Mouse (Mus musculus): ENCODE measurements around the gene Acsl5. TPM values are rescaled to one million over a fixed set of nuclear protein-coding genes. Genes with fewer than 3 reads are reported as not detected.
A peak's percentile ranks its signal among the peaks of the same experiment; 100 is the strongest.

Gene Acsl5
- polyA plus RNA-seq, 1 experiment from 2014 or later: 26.3 TPM

DNA sequence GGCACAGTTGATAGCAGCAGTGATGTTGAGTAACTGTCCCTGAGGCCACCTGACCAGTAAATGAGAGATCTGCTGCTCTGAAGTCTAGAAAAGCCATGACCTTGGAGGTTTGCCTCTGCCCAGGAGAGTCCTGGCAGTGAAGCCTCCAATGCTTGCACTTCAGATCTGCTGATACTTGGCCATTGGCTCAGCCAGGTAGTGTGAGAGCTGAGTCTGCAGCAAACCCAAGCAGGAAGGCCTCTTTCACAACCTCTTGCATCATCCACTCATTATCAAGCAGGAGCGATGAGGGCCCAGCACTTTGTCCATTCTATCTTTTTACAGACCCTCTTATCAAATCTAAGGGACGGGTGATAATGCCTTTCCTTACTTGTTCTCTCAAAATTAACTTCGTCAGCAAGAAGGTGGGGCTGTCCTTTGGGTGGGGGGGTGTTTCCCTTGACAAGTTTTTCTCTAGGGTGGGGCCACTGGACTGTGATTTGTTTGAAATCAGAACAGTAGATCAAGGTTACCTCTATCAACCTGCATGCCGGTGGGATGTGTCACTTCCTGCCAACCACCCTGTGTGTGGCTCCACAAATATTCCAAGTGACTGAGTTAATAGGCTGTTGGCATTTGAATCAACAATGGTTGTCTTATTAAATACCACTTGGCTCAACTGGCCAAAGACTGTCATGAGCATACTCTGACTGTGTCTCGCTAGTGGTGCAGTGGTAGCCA lies 6.1 kb downstream of the Acsl5 start:
- no peaks in the 10 kb centered on the region for H3K9me3 ChIP-seq (replicated peaks)
- ATAC-seq (replicated peaks; ENCODE audit: insufficient number of reproducible peaks, insufficient read depth, low FRiP score, low read depth): no peak
- H3K4me3 ChIP-seq: no peak overlapping the region
- no peaks in the 10 kb centered on the region for H3K27me3 ChIP-seq
- no peaks in the 10 kb centered on the region for H3K36me3 ChIP-seq
- WGBS: 61% methylated on average over 5 of the region's 5 CpGs
- H3K9ac ChIP-seq: no peak overlapping the region
- H3K4me1 ChIP-seq (replicated peaks): peaks cover 14% of the 10 kb centered on the region
- no peak overlapping the region for H3K4me2 ChIP-seq
- no peak overlapping the region for H3K27ac ChIP-seq

GRCm38 (mm10) chr19:55258514-55258913 lies 6.8 kb downstream of the Acsl5 start:
- no peaks in the 10 kb centered on the region for H3K36me3 ChIP-seq
- peaks cover 10% of the 10 kb centered on the region for H3K4me1 ChIP-seq (replicated peaks)
- WGBS: 81% methylated on average over 5 of the region's 5 CpGs
- H3K9ac ChIP-seq: no peak overlapping the region
- no peak for ATAC-seq (replicated peaks; ENCODE audit: insufficient number of reproducible peaks, insufficient read depth, low FRiP score, low read depth)
- H3K9me3 ChIP-seq (replicated peaks): no peaks in the 10 kb centered on the region
- H3K4me3 ChIP-seq: no peak overlapping the region
- H3K27me3 ChIP-seq: no peaks in the 10 kb centered on the region
- no peak overlapping the region for H3K27ac ChIP-seq
- H3K4me2 ChIP-seq: no peak overlapping the region

- Histone ChIP-seq H3K9ac (no peak overlapping the region), H3K27me3 (no peaks in the 10 kb centered on the region), H3K4me2 (no peak overlapping the region), H3K9me3 (replicated peaks) (no peaks in the 10 kb centered on the region), H3K4me1 (replicated peaks) (no peaks in the 10 kb centered on the region), H3K36me3 (no peaks in the 10 kb centered on the region), H3K27ac (no peak overlapping the region), H3K4me3 (no peak overlapping the region)
- no peak for ATAC-seq (replicated peaks; ENCODE audit: insufficient number of reproducible peaks, insufficient read depth, low FRiP score, low read depth)
- WGBS: 58% methylated on average over 12 of the region's 12 CpGs
Observed at GRCm38 (mm10) chr19:55260389-55261184, 8.8 kb downstream of the Acsl5 start.

DNA sequence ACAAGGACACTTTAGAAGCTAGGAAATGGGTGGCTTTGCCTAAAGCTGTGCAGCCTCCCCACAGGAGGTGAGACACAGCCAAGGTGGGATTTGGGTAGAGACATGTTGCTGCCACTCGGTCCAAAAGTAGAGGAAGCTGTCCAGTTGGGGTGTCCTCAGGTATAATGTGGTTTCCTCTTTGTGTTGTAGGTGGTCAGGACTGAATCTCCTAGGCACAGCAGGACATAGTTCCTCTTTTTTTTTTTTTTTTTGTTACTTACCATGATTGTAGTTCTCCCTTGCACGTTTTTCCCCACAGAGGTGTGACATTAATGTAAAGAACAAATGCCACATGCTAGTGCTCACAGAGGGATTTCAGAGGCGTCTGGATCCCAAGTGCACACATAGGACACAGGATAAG lies 13.5 kb downstream of the Acsl5 start:
- Histone ChIP-seq H3K27ac (no peak overlapping the region), H3K4me1 (replicated peaks) (0 out of 2 replicates have a peak, but pooled peaks cover 3% of the 10 kb centered on the region), H3K9me3 (replicated peaks) (no peaks in the 10 kb centered on the region), H3K4me2 (no peak overlapping the region), H3K36me3 (no peaks in the 10 kb centered on the region), H3K4me3 (no peak overlapping the region), H3K27me3 (no peaks in the 10 kb centered on the region), H3K9ac (no peak overlapping the region)
- 55% methylated on average over 3 of the region's 3 CpGs for WGBS
- ATAC-seq (replicated peaks; ENCODE audit: insufficient number of reproducible peaks, insufficient read depth, low FRiP score, low read depth): no peak

DNA sequence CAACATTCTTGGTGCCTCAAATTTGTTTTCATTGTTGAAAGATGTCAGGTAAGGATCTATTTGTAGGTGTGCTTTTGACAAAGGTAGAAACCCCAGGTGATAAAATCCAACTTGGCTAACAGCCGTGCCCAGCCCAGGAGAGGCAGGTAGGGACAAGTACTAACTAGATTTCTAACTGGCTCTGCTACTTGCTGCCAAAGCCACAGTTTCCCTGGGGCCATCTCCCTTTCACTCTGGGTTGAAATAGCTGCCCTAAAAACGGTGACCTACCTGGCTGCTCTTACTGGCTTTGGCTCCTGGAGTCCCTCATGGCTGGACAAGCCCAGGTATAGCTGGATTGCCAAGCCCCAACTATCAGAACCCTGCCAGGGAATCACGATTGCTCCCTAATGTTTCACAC lies 15.0 kb downstream of the Acsl5 start:
- no peaks in the 10 kb centered on the region for H3K27me3 ChIP-seq
- H3K36me3 ChIP-seq: 0 out of 2 replicates have a peak, but pooled peaks cover 3% of the 10 kb centered on the region
- no peak overlapping the region for H3K9ac ChIP-seq
- no peaks in the 10 kb centered on the region for H3K9me3 ChIP-seq (replicated peaks)
- 80% methylated on average over 3 of the region's 3 CpGs for WGBS
- no peak overlapping the region for H3K27ac ChIP-seq
- H3K4me3 ChIP-seq: no peak overlapping the region
- no peak for ATAC-seq (replicated peaks; ENCODE audit: insufficient number of reproducible peaks, insufficient read depth, low FRiP score, low read depth)
- H3K4me1 ChIP-seq (replicated peaks): 0 out of 2 replicates have a peak, but pooled peaks cover 3% of the 10 kb centered on the region
- no peak overlapping the region for H3K4me2 ChIP-seq

DNA sequence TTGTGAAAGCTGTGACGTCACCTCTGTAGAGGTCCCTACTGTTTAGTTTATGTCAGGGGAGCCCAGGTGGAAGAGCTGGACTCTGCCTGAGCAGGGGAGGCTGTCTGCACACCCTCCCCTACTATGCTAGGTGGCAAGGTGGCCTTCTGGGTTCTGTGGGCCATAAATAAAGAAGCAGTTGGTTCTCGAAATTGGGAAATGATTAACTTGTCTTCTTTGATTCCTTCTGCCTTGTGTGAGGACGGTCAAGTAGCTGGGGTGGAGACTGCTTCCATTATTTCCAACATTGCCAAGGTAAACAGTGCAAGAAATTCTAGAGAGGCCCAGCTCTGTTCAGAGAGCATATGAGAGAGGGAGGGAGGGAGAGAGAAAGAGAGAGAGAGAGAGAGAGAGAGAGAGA lies 16.4 kb downstream of the Acsl5 start:
- 0 out of 2 replicates have a peak, but pooled peaks cover 3% of the 10 kb centered on the region for H3K4me1 ChIP-seq (replicated peaks)
- no peak overlapping the region for H3K4me3 ChIP-seq
- H3K9me3 ChIP-seq (replicated peaks): no peaks in the 10 kb centered on the region
- WGBS: 62% methylated on average over 3 of the region's 3 CpGs
- H3K9ac ChIP-seq: no peak overlapping the region
- ATAC-seq (replicated peaks; ENCODE audit: insufficient number of reproducible peaks, insufficient read depth, low FRiP score, low read depth): no peak
- no peak overlapping the region; the same call in 1 of the 2 replicates for H3K27ac ChIP-seq
- no peak overlapping the region for H3K4me2 ChIP-seq
- 0 out of 2 replicates have a peak, but pooled peaks cover 4% of the 10 kb centered on the region for H3K36me3 ChIP-seq
- no peaks in the 10 kb centered on the region for H3K27me3 ChIP-seq

DNA sequence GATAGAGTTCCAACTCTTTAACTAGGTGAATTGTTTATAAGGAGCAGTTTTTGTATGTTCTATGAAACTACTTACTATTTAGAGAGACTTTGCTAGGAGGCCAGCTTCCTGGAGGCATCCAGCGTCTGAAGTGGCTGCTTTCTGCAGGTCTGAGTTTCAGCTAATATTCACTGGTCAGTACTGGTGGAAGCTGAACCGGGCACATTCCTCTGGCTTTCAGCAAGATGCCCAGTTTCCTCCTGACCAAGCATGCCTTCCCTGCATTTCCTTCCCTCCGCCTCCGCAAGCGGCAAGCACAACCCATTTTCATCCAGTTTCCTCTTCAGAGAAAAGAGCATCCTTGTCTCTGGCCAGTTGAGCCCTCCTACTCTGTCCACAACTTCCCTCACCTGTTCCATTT lies 17.3 kb downstream of the Acsl5 start:
- Histone ChIP-seq H3K27me3 (no peaks in the 10 kb centered on the region), H3K4me1 (replicated peaks) (0 out of 2 replicates have a peak, but pooled peaks cover 3% of the 10 kb centered on the region), H3K4me2 (no peak overlapping the region), H3K9me3 (replicated peaks) (no peaks in the 10 kb centered on the region), H3K9ac (no peak overlapping the region), H3K27ac (peak overlapping the region; percentile 22; the same call in 1 of the 2 replicates), H3K36me3 (0 out of 2 replicates have a peak, but pooled peaks cover 8% of the 10 kb centered on the region), H3K4me3 (no peak overlapping the region)
- no peak for ATAC-seq (replicated peaks; ENCODE audit: insufficient number of reproducible peaks, insufficient read depth, low FRiP score, low read depth)
- WGBS: 70% methylated on average over 5 of the region's 5 CpGs

DNA sequence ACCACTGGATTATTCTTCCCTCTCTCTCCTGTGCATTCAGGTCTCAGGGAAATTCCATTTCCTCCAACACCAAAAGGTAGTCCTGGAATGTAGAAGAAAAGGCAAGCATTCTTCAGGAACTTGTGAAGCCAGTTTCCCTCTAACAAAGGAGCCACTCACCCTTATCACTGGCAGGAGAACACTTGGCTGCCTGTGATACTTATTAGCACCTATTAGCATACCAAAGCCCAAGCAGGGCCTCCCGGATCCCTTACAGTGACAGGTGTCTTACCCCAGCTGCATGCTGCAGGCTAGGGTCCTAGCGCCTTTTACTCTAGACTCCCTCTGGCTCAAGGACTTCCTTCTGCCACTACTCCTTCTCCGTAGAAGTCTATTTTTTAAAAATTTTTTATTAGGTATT lies 19.7 kb downstream of the Acsl5 start:
- Histone ChIP-seq H3K27ac (no peak overlapping the region), H3K36me3 (0 out of 2 replicates have a peak, but pooled peaks cover 8% of the 10 kb centered on the region), H3K4me2 (no peak overlapping the region), H3K9ac (no peak overlapping the region), H3K27me3 (no peaks in the 10 kb centered on the region), H3K4me3 (no peak overlapping the region), H3K9me3 (replicated peaks) (no peaks in the 10 kb centered on the region), H3K4me1 (replicated peaks) (0 out of 2 replicates have a peak, but pooled peaks cover 3% of the 10 kb centered on the region)
- 40% methylated on average over 3 of the region's 3 CpGs for WGBS
- ATAC-seq (replicated peaks; ENCODE audit: insufficient number of reproducible peaks, insufficient read depth, low FRiP score, low read depth): no peak

DNA sequence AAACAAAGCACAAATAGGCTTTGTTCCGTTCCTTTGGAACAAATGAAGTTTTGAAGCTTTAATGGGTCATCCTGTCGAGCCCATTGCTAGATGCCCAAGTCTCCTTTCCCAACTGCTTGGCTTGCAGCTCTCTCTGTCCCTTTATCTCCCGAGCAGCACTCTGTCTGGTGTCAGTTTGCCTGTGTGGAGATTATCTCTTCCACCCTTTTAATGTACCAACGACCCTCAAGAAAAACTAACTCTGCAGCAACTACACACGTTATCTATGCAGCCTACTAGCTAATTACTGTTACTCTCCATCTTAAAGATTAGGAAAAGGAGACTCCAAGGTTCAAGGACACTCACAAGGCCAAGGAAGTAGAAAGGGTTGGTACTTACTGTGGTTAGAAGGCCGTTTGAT lies 21.6 kb downstream of the Acsl5 start:
- ATAC-seq (replicated peaks; ENCODE audit: insufficient number of reproducible peaks, insufficient read depth, low FRiP score, low read depth): no peak
- Histone ChIP-seq H3K4me1 (replicated peaks) (no peaks in the 10 kb centered on the region), H3K4me3 (no peak overlapping the region), H3K9me3 (replicated peaks) (no peaks in the 10 kb centered on the region), H3K27me3 (no peaks in the 10 kb centered on the region), H3K27ac (no peak overlapping the region), H3K9ac (no peak overlapping the region), H3K4me2 (no peak overlapping the region), H3K36me3 (0 out of 2 replicates have a peak, but pooled peaks cover 8% of the 10 kb centered on the region)
- 60% methylated on average over 6 of the region's 6 CpGs for WGBS

- Histone ChIP-seq H3K36me3 (peaks cover 21% of the 10 kb centered on the region; the same call in 1 of the 2 replicates), H3K4me2 (no peak overlapping the region), H3K9me3 (replicated peaks) (no peaks in the 10 kb centered on the region), H3K4me3 (no peak overlapping the region), H3K27me3 (no peaks in the 10 kb centered on the region), H3K4me1 (replicated peaks) (no peaks in the 10 kb centered on the region), H3K9ac (no peak overlapping the region), H3K27ac (no peak overlapping the region)
- ATAC-seq (replicated peaks; ENCODE audit: insufficient number of reproducible peaks, insufficient read depth, low FRiP score, low read depth): no peak
- 72% methylated on average over 4 of the region's 4 CpGs for WGBS
Observed at GRCm38 (mm10) chr19:55276100-55276499, 24.4 kb downstream of the Acsl5 start.

DNA sequence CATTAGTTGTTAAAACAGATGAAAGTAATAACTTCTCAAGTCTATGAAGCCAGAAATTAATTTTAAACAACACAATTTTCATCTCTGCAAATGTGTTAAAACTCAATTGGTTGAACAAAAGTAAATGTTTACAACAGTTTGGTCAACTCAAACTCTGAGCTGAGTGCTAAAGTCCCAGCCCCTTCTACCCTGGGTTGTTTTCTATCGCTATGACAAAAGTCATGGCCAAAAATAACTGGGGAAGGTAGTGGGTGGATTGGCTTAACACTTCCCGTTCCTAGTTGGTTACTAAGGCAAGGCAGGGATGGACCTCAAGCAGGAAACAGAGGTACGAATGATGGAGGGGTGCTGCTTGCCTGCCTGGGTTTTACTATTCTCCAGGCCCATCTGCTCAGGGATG lies 25.0 kb downstream of the Acsl5 start:
- no peaks in the 10 kb centered on the region for H3K9me3 ChIP-seq (replicated peaks)
- no peak for ATAC-seq (replicated peaks; ENCODE audit: insufficient number of reproducible peaks, insufficient read depth, low FRiP score, low read depth)
- 63% methylated on average over 3 of the region's 3 CpGs for WGBS

More for the DNA sequence above, 25.0 kb downstream of the Acsl5 start:
- Histone ChIP-seq H3K4me1 (replicated peaks) (no peaks in the 10 kb centered on the region), H3K36me3 (peaks cover 24% of the 10 kb centered on the region; the same call in 1 of the 2 replicates), H3K4me2 (no peak overlapping the region), H3K4me3 (no peak overlapping the region), H3K27me3 (no peaks in the 10 kb centered on the region), H3K27ac (no peak overlapping the region), H3K9ac (no peak overlapping the region)
